Mouse (Mus musculus) heart, adult 2 months (tissue): ENCODE data around the gene 9230104L09Rik. TPM values are rescaled to one million over a fixed set of nuclear protein-coding genes. Genes with fewer than 3 reads are reported as not detected.

Source experiments
- DNase-seq, 2 experiments: peaks; one replicate each; pipeline ENCODE4 v3.0.0; 2021
- H3K27ac ChIP-seq: fragments of 200-600 bp; 2 replicates; pipeline ENCODE4 v1.8.1; 2022
- H3K27me3 ChIP-seq: fragments of 200-500 bp; 2 replicates; pipeline ENCODE4 v1.6.1; 2012; ENCODE audit warnings: mild to moderate bottlenecking, low read length, inconsistent platforms, mixed read lengths; ENCODE audit not compliant: control insufficient read depth, insufficient read depth
- H3K36me3 ChIP-seq: fragments of 200-500 bp; 2 replicates; pipeline ENCODE4 v1.6.1; 2012; ENCODE audit warnings: low read length, inconsistent platforms; ENCODE audit not compliant: control insufficient read depth, insufficient read depth
- H3K4me1 ChIP-seq: fragments of 200-500 bp; 2 replicates; pipeline ENCODE4 v1.6.1; 2011; ENCODE audit warnings: low read length; ENCODE audit not compliant: control insufficient read depth, insufficient read depth
- H3K4me3 ChIP-seq: fragments of 200-600 bp; 2 replicates; pipeline ENCODE4 v1.8.1; 2022
- H3K79me2 ChIP-seq: fragments of 200-500 bp; replicated peaks from 2 replicates; pipeline ENCODE4 v1.6.1; 2012; ENCODE audit warnings: mild to moderate bottlenecking, inconsistent platforms, low read length, moderate library complexity, mixed read lengths; ENCODE audit not compliant: control insufficient read depth, insufficient read depth
- H3K9ac ChIP-seq: fragments of 200-500 bp; 2 replicates; pipeline ENCODE4 v1.6.1; 2012; ENCODE audit warnings: low read depth, mild to moderate bottlenecking, control low read depth, inconsistent platforms, low read length, mixed read lengths
- CTCF ChIP-seq: fragments of 200-600 bp; IDR thresholded peaks from 2 replicates; pipeline ENCODE4 v1.8.1; 2022; ENCODE audit warnings: antibody characterized with exemption, mild to moderate bottlenecking, moderate library complexity
- EP300 ChIP-seq: fragments of 200-500 bp; IDR thresholded peaks from 2 replicates; pipeline ENCODE4 v1.6.1; 2011; ENCODE audit warnings: low read depth, low read length, control low read depth; ENCODE audit not compliant: insufficient read depth
- POLR2A ChIP-seq: fragments of 200-500 bp; IDR thresholded peaks from 2 replicates; pipeline ENCODE4 v1.6.1; 2011; ENCODE audit warnings: mild to moderate bottlenecking, low read depth, low read length, control low read depth; ENCODE audit not compliant: insufficient read depth
- WGBS: fragments of 180-500 bp; shearing (Covaris S2); methylation state at CpG from one replicate; pipeline ENCODE4 v1.1.7; 2018; 5-methylcytosine and 5-hydroxymethylcytosine counted together
- intact Hi-C: fragments of 180-260 bp; cut with DNase I; formaldehyde crosslinking; loops from one replicate; pipeline ENCODE4 v1.15.1; 2025
- polyA plus RNA-seq: library from polyadenylated mRNA; depleted of rRNA; stranded (reverse); fragments of >200 nt; gene quantifications from 2 replicates; pipeline ENCODE4 v1.2.3, GENCODE M21; 2012
- total RNA-seq, 2 experiments: library from RNA; stranded (reverse); gene quantifications; 2 replicates each; pipeline ENCODE4 v1.2.3; 2021

The 9230104L09Rik gene
- total and polyA plus RNA-seq, 3 experiments = 0.73 to 1.5 (median 0.80) TPM

DNA sequence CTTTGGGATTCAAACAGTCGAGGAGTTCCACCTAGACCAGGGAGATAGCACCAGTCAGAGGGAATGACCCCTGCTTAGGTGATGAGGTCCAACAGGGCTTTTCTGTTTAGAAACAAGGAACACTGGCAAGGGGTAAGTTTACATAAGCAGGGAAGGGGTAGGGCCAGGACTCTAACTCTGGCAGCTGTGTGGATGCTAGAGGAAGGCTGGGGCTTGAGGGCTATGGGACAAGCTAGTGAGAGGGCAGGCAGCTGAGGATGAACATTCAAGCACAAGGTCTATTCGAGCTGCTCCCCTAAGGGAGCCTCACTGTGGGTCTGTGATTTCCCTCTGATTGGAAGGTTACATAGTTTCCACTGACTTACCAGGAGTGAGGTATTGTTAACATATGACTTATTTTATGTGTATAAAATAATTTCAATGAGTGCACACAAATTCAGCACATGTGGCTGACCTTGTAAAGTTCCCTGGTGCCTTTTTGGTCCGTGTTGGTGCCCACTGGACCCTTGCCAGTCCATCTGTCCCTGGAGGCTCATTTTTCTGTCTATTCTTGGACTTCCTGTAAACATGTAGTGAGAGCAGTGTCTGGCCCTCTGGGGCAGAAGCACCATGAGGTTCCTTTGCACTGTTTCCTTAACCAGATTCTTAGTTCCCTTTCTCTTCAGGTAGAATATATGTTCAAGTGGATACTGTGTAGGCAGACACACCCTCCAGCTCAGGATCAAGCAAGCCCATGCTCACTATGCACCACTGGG lies 12.4 kb upstream of the 9230104L09Rik start:
- no peak overlapping the region; the same call in 1 of the 2 replicates for H3K9ac ChIP-seq
- DNase-seq = peak; percentile 67 to 79
- H3K27me3 ChIP-seq = no peaks in the 10 kb centered on the region
- H3K4me1 ChIP-seq = peaks cover 32% of the 10 kb centered on the region
- peaks cover 8% of the 10 kb centered on the region for H3K79me2 ChIP-seq
- 12% methylated on average over 3 of the region's 3 CpGs for WGBS
- peak overlapping the region; percentile 94 for H3K27ac ChIP-seq
- H3K4me3 ChIP-seq = no peak overlapping the region
- TF ChIP-seq CTCF (no peak), POLR2A (no peak), EP300 (0 out of 2 replicates have a peak, but pooled peaks have one; percentile 21)
- intact Hi-C loops = loop anchor here (5.0 to 10.0 kb wide), 2 partner anchors 195 to 472 kb away; partner anchors contain the start of genes Gzf1 and Thbd
- H3K36me3 ChIP-seq = peaks cover 47% of the 10 kb centered on the region

- under 1% methylated on average over 19 of the region's 19 CpGs for WGBS
- peak; percentile 96 to 97 for DNase-seq
- Histone ChIP-seq H3K4me3 (peak within 1 kb of the TSS; percentile 85), H3K9ac (peak within 1 kb of the TSS; percentile 99), H3K27me3 (no peaks in the 10 kb centered on the region), H3K36me3 (peaks cover 45% of the 10 kb centered on the region), H3K4me1 (peaks cover 31% of the 10 kb centered on the region), H3K79me2 (peaks cover 8% of the 10 kb centered on the region), H3K27ac (peak within 1 kb of the TSS; percentile 99)
- TF ChIP-seq POLR2A (peak; percentile 99), EP300 (peak; percentile 64; the same call in 1 of the 2 replicates), CTCF (peak; percentile 47)
- intact Hi-C loops = loop anchor here (5.0 to 10.0 kb wide), 2 partner anchors 193 to 471 kb away; partner anchors contain the start of genes Gzf1 and Thbd
Measured at GRCm38 (mm10) chr2:148875335-148875811, 10.5 kb upstream of the 9230104L09Rik start, which contains the start of gene Cst3. TSS of gene Cst3 (minus strand) at chr2:148875692.

GRCm38 (mm10) chr2:148874617-148875334 lies 9.9 kb upstream of the 9230104L09Rik start:
- Histone ChIP-seq H3K27me3 (no peaks in the 10 kb centered on the region), H3K36me3 (peaks cover 41% of the 10 kb centered on the region), H3K79me2 (peaks cover 8% of the 10 kb centered on the region), H3K4me3 (peak overlapping the region; percentile 85), H3K4me1 (peaks cover 30% of the 10 kb centered on the region), H3K27ac (peak overlapping the region; percentile 99), H3K9ac (peak overlapping the region; percentile 99)
- intact Hi-C loops = loop anchor here (1.0 to 10.0 kb wide), 4 partner anchors 23 to 470 kb away; partner anchors contain the start of genes Gzf1 and Thbd
- under 1% methylated on average over 34 of the region's 34 CpGs for WGBS
- TF ChIP-seq POLR2A = no peak
- TF ChIP-seq CTCF = no peak
- no peak for TF ChIP-seq EP300
- peak in 1 of 2 experiments; percentile 47 for DNase-seq

DNA sequence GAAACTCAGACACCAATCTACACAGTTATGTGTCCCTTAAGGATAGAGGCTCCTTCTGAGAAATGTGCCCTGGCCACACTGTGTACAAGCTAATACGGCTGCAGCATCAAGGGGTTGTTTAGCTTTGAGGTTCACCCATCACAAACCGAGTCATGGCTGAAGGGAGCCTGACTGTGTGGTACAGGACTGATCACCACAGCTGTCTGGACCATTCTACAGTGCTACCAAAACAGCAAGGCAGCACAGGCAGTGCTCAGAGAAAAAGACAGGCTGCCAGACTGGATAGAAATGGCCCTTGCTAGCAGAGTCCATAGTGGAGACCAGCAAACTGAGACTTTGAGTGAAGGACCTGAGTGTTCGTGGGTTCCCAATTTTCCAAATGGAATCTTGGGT lies 9.4 kb upstream of the 9230104L09Rik start:
- Histone ChIP-seq H3K4me1 (peaks cover 27% of the 10 kb centered on the region), H3K4me3 (peak overlapping the region; percentile 85), H3K9ac (peak overlapping the region; percentile 99), H3K27ac (peak overlapping the region; percentile 99), H3K27me3 (no peaks in the 10 kb centered on the region), H3K79me2 (peaks cover 8% of the 10 kb centered on the region), H3K36me3 (peaks cover 40% of the 10 kb centered on the region)
- TF ChIP-seq CTCF (no peak), POLR2A (no peak), EP300 (no peak)
- WGBS = 2% methylated on average over 3 of the region's 3 CpGs
- intact Hi-C loops = loop anchor here (1.0 to 10.0 kb wide), 3 partner anchors 23 to 469 kb away; partner anchors contain the start of gene Thbd
- DNase-seq = no peak

GRCm38 (mm10) chr2:148872860-148873259 lies 8.0 kb upstream of the 9230104L09Rik start:
- TF ChIP-seq POLR2A (0 out of 2 replicates have a peak, but pooled peaks have one; percentile 6), EP300 (no peak)
- intact Hi-C loops = loop anchor here (10.0 kb wide), 1 partner anchor 468 kb away; the partner anchor contains the start of gene Thbd
- DNase-seq = peak in 1 of 2 experiments; percentile 42

More at GRCm38 (mm10) chr2:148872860-148873259, 8.0 kb upstream of the 9230104L09Rik start:
- Histone ChIP-seq H3K9ac (peak overlapping the region; percentile 99), H3K79me2 (peaks cover 8% of the 10 kb centered on the region), H3K4me3 (peak overlapping the region; percentile 85), H3K4me1 (peaks cover 20% of the 10 kb centered on the region), H3K27ac (peak overlapping the region; percentile 99), H3K36me3 (peaks cover 28% of the 10 kb centered on the region), H3K27me3 (no peaks in the 10 kb centered on the region)
- whole genome bisulfite sequencing = 22% methylated on average over 4 of the region's 4 CpGs
